Mouse (Mus musculus): ENCODE data around the gene Ablim1.

The Ablim1 gene

DNA sequence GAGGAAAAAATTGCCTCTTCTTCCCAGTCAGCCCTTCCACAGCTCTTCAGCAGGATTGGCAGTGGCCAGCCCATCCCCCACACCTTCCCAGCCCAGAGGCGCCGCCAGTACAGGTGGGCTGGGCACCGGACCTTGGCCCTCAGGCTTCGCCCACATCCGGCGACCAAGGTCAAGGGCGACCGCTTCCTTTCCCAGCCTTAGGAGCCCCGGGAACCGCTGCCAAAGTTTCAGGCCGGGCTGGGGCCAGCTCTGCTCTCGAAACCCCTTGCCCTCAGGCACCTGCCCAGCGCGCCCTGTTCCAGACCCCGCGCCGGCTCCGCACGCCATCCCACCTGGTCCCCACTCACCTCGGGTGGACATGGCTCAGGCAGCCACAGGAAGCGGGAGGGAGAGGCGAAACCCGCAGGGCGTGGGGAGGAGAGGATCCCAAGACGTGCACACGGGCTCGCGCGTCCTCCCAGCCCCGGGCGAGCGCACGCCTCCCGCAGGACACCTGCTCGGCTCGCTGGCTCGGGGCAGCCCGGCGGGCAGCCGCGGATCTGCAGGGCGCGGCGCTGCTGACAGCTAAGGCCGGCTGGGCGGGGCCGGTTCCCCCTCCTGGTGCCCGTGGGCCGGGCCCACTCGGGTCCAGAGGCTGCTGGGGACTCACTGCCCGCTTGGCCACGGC lies at the start of gene Ablim1:
Ablim1 (minus strand) TSS at position 574 of the 667 bp plus-strand sequence.
- DNase-seq (ENCODE audit: low read depth, low spot score) = peak; percentile 39

GRCm38 (mm10) chr19:57363538-57363937 lies 48.8 kb upstream of the Ablim1 start:
- DNase-seq (ENCODE audit: low read depth, low spot score) = no peak

DNA sequence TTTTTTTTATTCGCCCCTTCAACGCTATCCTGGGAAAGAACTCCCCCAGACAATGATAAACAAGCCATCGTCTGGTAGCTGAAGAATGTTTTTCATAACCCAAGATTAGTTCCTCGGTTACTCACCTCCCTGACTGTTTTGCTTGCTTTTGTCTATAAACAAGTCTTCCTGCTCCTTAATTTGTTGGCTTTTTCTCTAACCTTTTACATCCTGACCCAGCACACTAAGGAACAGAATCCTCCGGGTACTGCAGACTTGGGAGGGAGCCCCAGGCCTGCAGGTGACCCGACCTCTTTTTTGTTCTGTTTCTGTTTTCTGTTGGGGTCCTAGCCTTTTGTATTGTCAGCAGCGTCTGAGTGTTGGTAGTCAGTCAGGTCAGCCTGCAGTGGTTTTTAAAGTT lies 48.4 kb upstream of the Ablim1 start:
- no peak for DNase-seq (ENCODE audit: low read depth, low spot score)

DNA sequence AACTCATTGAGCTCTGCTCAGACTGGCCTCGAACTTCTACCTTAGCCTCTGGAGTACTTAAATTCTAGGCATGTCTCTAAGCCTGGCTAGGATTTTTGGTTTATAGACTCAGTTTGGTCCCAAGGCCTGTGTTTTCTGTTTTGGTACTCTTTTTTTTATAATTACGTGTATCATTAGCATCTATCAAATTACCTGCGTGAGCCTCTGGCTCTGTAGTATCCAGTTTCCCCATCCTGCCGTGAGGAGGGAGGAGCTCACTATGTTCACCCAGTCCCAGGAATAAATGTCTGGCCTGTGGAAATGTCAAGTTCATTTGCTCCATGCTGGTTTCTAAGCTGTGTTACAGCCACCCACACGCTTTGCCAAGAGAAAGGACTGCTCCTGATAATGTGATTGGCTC lies 47.9 kb upstream of the Ablim1 start:
- DNase-seq (ENCODE audit: low read depth, low spot score) = no peak

GRCm38 (mm10) chr19:57361939-57362307 lies 47.2 kb upstream of the Ablim1 start:
- DNase-seq (ENCODE audit: low read depth, low spot score) = no peak

- peak; percentile 66 for DNase-seq (ENCODE audit: low read depth, low spot score)
Observed at GRCm38 (mm10) chr19:57361131-57361938, 46.6 kb upstream of the Ablim1 start.

- DNase-seq (ENCODE audit: low read depth, low spot score) = peak; percentile 94
Observed at GRCm38 (mm10) chr19:57360341-57361130, 45.8 kb upstream of the Ablim1 start, which contains the start of gene Fam160b1. Fam160b1 (plus strand) TSS chr19:57360680.

DNA sequence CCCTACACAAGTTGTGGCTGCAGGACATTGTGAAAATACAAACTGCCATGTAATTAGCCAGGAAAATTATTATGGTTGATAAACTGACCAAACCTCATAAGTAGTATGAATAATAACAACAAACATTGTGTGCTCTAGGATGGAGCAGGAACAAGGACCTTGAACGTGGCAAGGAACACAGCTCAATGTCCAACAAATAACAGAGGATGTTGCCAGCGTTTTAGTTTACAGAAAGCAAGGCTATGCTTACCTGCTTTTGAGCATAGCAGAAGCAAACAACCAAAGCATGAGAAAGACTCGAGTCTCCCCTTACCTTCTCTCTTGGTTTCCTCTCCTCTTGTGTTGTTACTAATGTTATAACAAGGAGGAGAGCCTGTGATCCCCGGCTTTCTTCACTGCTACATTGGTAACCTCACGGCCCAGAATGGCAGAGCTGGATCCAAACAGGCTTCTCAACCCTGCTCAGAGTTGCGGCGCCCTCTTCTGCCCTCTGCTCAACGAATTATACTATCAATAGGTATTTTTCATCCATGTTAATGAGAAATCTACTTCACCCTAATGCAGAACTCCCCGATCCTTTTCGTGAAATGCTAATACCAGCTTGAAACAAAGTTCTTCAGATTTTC lies 45.1 kb upstream of the Ablim1 start:
- DNase-seq (ENCODE audit: low read depth, low spot score) = no peak

GRCm38 (mm10) chr19:57358836-57359598 lies 44.3 kb upstream of the Ablim1 start:
- DNase-seq (ENCODE audit: low read depth, low spot score) = no peak

- no peak for DNase-seq (ENCODE audit: low read depth, low spot score)
Observed at GRCm38 (mm10) chr19:57358322-57358721, 43.6 kb upstream of the Ablim1 start.

GRCm38 (mm10) chr19:57357811-57358210 lies 43.1 kb upstream of the Ablim1 start:
- no peak for DNase-seq (ENCODE audit: low read depth, low spot score)

DNA sequence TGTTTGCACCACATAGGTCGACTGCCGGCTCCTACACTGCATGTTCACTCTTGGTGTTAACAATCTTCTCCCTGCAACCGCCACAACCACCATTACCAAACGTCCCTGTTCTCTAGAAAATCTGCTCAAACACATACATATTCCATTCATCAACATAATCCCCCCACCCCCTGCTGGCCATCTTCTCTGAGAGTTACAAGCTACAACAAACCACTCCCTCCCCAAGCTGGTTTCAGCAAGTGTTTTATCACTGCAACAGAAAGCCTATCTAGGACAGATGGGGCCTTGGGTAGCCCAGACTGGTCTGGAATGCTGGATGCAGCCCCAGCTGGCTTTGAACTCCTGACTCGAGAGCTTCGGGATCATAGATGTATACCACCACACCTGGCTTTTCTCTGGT lies 42.5 kb upstream of the Ablim1 start:
- DNase-seq (ENCODE audit: low read depth, low spot score) = no peak

GRCm38 (mm10) chr19:57356273-57356672 lies 41.6 kb upstream of the Ablim1 start:
- DNase-seq (ENCODE audit: low read depth, low spot score) = no peak

DNA sequence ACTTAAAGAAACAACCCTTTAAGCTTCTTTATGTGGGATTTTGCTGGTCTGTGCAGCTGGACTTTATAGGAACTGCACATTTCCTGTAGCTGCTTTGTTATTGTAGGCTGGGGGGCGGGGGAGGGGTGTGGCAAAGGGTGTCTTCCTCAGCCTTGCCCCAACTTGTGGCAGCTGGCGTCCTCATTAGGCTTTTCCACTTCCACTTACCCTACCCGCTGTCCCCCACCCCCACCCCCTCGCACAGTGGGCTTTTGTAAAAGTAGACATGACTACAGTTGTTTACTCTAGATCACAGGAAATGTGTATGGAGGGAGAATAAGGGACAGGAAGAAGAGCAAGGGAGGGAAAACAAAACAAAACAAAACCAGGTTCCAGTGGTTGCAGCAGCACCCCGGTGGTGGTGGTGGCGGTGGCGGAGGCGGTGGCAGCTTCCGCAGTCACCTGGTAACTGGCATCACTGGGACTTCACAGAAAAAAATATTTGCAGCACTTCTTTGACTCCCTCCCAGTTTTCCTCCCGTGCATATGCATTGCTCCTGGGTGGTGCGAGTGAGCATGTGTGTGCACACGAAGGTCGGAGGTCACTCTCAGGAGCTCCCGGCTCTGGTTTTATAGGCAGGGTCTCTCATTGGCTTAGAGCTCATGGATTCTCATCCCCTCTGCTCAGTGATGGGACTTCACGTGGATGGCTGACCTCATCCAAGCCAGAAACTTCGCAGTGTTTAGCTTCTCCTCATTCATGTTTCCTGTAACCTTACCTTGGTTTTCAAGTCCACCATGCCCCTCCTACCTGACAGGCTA lies 40.9 kb upstream of the Ablim1 start:
- no peak for DNase-seq (ENCODE audit: low read depth, low spot score)

DNA sequence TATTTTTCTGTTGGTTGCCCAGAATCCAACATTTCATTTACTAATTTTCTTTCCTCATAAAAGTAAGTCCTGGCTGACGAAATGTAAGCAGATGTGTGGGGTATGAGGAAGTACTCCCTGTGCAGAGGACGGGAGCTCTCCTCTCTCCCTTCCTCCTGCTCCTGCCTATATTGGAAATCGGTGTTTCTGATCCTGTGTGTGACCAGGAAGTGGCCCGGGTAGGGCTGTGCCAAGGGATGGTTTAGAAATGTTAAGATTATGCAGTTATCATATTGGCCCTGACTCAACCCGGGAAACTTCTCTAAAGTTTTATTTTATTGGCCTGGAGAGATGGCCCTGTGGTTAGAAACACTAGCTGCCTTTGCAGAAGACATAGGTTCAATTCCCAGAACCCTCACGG lies 40.0 kb upstream of the Ablim1 start:
- no peak for DNase-seq (ENCODE audit: low read depth, low spot score)

DNA sequence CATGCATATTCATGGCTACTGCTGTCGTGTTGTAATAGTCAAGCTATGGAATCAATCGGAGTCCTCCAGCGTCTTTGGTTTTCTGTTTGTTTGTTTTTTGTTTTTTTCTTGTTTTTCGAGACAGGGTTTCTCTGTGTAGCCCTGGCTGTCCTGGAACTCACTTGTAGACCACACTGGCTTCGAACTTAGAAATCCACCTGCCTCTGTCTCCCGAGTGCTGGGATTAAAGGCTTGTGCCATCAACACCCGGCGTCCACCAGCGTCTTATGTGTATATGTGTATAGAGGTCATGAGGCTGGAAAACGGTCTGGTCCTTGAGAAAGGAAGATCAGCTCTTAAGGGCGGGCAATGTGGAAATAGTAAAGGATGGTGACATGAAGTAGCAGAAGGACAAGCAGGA lies 39.3 kb upstream of the Ablim1 start:
- no peak for DNase-seq (ENCODE audit: low read depth, low spot score)

DNA sequence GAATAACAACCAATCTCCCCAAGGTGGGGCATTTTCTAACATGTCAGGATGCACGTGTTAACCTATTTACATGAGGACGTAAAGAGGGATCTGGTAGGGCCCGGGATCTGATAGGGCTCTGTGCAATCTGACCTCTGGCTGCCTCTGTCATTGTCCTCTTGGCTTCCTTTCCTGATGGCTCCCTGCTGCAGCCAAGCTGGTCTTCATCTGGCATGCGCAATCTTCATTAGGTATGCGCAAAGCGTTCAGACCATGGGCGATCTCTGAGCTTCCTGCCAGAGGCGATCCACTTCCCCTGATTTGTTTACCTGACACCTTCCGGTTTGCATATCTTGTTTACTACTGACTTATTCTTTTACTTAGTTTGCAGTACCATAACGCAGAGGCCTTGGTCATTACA lies 38.5 kb upstream of the Ablim1 start:
- DNase-seq (ENCODE audit: low read depth, low spot score) = no peak

DNA sequence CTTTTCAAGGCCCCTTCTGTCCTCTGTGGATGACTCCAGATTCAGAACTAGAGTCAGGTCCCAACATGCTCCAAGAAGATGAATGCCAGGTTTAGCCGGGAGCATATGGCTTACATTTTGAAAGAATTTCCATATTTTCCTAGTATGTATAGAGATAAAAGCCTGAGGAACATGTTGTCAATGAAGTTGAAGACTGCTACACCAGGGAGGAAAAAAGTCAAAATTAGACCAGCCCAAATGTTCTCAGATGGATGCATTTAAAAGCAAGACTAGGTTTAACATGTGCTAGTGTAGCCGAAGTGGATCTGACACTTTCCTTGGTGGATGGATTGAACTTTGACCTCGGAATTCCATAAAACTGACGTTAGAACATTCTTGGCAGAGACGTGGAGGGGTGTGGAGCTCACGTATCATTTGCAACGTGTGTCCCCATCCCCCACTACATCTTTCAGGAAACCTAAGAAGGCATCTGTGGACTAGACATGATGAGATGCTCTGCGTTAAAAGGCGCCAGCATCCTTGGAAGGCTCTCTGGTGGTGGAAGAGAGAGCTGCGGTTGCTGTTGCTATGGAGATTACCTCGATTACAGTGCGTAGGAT lies 37.7 kb upstream of the Ablim1 start:
- DNase-seq (ENCODE audit: low read depth, low spot score) = peak; percentile 71

DNA sequence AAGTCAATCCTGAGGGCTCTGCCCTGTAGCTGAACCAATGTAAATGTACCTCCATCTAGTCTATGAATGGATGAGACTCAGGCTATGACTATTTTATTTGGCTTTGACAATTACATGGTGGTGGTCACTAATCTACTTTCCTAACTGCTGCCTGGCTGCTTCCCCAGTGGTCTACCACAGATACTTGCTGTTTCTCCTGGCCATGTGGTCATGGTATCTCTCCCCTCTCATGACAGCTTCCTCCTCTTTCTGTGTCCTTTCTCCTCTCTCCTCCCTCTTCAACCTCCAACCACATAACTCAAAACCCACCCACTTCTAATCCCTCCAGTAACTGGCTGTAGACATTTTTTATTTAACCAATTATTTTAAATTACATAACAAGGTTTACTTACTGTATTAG lies 34.4 kb upstream of the Ablim1 start:
- no peak for DNase-seq (ENCODE audit: low read depth, low spot score)

DNA sequence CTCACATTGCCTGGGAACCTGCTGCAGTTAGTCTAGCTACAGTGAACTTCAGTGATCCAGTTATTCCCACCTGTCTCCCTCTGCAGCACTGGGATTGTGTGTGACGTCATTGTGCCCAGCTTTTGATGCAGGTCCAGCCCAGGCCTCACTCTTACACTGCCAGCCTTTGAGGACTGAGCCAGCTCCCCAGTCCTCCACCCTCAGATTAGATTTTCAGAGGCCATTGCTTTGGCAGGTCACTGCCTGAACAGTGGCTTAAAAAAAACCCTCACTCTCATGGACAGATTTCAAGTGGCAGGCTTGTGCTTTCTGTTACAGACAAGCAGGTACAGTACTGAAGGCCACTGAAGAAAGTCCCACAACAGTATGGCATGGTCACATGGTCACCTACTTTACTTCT lies 30.0 kb upstream of the Ablim1 start:
- DNase-seq (ENCODE audit: low read depth, low spot score) = no peak
